Mouse (Mus musculus) natural killer cell, adult 2 months (primary cell): ENCODE results near the gene Sugct.

Source experiments
- DNase-seq, 2 experiments: peaks; one replicate each; pipeline ENCODE4 v3.0.0; 2022; ENCODE audit warnings: low spot score in 2 of 2

Gene Sugct

DNA sequence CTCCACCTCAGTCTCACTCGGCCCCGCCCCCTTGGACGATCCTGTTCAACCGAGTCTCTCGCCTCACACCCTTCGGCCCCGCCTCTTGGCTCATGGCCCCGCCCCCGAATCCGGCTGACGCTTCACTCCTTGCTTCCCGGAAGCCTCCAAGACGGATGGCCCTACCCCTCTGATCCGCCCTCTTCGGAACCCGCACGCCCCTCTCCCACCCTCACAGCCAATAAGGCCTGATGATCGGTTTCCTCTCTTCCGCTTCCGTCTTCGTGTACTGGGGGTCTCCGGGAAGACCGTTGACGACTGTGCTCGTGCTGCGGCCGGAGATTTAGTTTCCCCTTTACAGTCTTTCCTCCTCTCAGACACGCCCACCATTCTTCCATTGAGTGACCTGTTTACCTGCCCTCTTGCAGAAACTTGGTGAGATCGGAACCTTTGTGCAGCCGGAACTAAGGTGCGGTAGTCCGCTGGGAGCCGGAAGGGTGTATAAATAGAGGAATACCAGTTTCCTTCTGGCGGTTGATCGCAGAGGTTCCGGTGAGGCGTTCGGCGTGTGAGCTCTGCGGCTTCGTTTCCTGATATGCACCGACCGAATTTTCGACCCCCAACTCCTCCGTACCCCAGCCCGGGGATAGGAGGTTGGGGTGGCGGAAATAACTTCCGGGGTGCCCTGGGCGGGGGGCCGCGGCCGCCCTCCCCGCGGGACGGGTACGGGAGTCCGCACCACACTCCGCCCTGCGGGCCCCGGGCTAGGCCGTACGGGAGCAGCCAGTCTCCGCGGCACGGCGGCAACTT lies at the start of gene Sugct, which contains the start of gene Mplkip:
Sugct (minus strand) TSS at position 643 of the 789 bp plus-strand sequence.
Mplkip (plus strand) TSS at position 282 of the 789 bp plus-strand sequence.
- DNase-seq: peak; percentile 100

- no peak for DNase-seq
These were observed 33.4 kb upstream of the Sugct start for GRCm38 (mm10) chr13:17728798-17729197.

DNA sequence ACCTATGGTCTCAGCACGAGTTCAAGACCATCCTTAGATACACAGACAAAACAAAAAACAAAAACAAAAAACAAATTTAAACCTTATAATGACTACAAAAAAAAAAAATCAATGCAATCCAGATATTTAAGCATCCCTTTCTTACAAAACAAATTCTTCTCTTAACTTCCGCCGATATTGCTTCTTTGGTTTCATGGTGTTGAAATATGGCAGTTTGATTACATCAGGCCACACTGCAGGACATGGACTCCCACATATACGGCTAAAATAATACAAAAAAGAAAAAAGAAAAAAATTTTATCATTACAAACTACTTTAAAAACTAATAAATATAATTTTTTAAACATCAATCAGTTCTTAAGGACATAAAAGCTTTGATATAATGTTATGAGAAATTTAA lies 32.6 kb upstream of the Sugct start:
- no peak for DNase-seq

GRCm38 (mm10) chr13:17717357-17717756 lies 22.0 kb upstream of the Sugct start:
- DNase-seq: no peak

DNA sequence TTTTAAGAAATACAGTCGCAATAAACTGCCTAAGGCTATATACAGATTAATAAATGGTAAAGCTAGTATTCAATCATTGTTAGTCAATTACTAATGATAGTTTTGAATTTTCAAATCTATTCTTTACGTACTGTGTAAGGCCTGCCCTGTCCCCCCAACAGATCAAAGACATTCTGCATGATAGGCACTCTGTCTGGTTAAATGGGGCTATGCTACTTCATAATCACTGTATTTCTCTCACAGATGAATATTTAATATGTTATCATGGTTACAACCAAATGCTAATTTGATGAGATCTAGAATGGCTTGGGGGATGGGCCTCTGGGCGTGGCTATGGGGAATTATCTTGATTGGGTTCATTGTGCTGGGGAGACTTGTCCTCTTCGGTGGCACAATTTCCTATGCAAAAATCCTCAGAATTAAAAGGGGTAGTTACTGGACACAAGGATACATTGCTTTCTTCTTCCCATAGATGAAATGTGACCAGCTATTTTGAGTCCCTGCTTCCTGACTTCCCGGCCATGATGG lies 13.5 kb upstream of the Sugct start:
- no peak for DNase-seq

- no peak for DNase-seq
These were observed 10.0 kb upstream of the Sugct start for GRCm38 (mm10) chr13:17705188-17705826.

GRCm38 (mm10) chr13:17702311-17702710 lies 7.0 kb upstream of the Sugct start:
- DNase-seq: no peak

DNA sequence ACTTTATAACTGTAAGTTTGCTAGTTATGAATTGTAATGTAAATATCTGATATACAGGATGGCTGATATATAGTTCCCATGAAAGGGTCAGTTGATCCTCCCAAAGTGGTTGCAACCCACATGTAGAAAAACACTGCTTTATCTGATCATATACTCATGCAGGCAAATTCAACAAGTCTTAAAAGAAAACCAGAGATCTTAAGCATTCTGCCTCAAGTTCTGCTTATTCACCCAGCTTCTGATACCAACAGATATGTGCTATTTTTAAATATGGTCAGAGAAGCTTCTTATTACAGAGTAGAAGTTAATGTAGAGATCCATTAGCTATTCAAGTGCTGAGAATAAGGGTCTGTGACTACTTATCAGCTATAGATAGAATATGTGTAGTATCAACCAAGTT lies 6.0 kb upstream of the Sugct start:
- no peak for DNase-seq

GRCm38 (mm10) chr13:17700090-17700715 lies 4.8 kb upstream of the Sugct start:
- no peak for DNase-seq

- DNase-seq: no peak
These were observed 686 bp upstream of the Sugct start for GRCm38 (mm10) chr13:17695898-17696580.

DNA sequence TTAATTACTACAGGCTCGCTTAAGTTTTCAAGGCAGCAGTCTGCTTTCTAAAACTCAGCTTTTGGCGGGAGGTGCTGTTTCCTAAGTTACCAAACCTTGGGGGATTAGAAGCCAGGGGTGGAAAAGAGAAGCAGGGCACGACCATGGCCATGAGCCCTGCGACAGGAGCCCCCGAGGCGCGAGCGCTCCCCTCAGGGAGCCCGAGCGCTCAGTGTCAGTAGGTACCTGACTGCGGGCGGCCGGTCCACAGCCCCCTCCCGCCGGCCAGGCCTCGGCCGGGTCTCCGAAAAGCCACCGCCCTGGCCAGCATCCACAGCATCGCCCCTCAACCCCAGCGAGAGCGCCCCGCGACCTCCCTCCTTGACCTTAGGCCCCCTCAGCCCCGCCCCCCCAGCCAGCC lies 939 bp downstream of the Sugct start:
- DNase-seq: no peak

GRCm38 (mm10) chr13:17693816-17694215 lies 1.5 kb downstream of the Sugct start:
- no peak for DNase-seq

GRCm38 (mm10) chr13:17691436-17691835 lies 3.9 kb downstream of the Sugct start:
- no peak for DNase-seq

DNA sequence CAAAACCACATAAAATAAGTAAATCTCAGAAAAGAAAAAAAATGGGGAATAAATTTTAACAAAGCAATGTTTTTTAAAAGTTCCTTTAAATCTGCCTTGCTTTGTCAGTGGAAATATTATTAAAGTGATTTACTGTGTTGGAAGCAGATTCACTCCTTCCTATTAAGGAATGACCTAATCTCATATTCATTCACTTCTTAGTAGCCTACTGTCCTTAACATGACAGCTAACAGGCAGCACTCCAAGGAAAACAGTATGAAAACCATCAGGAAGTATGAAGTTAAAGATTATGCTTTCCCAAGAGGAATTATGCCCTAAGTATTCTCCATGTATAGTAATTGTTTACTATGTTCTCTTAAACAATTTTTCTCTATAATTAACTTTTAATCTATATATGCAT lies 4.7 kb downstream of the Sugct start:
- no peak for DNase-seq

DNA sequence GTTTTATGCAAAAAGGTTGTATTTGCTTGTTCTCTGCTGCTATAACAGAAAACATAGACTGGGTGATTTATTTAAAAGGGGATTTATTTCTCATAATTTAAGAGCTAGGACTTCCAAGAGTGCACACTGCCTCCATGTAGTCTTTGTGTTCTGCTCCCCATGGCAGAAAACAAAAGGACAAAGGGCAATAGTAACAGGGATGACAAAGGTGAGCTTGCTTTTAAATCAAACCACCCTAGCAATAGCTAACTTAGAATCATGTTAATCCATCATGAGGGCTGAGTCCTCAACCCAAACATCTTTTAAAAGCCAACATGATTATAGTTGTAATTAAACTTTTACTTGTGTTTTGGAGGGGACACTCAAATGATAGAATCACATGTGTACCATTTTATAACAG lies 5.9 kb downstream of the Sugct start:
- no peak for DNase-seq

DNA sequence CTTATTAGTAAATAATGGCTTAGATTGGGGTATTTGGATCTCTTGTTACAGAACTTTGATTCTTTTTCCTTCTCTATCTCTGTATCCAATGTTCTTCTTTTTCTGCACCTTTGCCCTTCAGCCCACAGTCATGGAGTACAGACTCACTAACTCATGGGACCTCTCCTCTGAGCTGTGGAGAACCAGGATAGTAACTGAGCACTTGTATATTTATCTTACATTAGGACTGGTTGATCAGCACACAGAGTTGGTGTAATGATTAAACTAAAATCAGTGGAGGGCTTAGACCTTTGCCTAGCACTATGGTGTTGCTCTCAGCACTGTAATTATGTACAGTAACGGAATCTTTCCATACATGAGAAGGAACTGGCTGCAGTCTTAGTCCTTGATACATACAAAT lies 24.2 kb downstream of the Sugct start:
- DNase-seq: no peak

GRCm38 (mm10) chr13:17667380-17667779 lies 28.0 kb downstream of the Sugct start:
- no peak for DNase-seq

GRCm38 (mm10) chr13:17642294-17642693 lies 53.1 kb downstream of the Sugct start:
- peak; percentile 25 to 34 for DNase-seq

- no peak for DNase-seq
These were observed 57.3 kb downstream of the Sugct start for GRCm38 (mm10) chr13:17638008-17638407.

- peak; percentile 35 to 55 for DNase-seq
These were observed 68.2 kb downstream of the Sugct start for GRCm38 (mm10) chr13:17627108-17627507.

GRCm38 (mm10) chr13:17624976-17625375 lies 70.4 kb downstream of the Sugct start:
- DNase-seq: no peak

DNA sequence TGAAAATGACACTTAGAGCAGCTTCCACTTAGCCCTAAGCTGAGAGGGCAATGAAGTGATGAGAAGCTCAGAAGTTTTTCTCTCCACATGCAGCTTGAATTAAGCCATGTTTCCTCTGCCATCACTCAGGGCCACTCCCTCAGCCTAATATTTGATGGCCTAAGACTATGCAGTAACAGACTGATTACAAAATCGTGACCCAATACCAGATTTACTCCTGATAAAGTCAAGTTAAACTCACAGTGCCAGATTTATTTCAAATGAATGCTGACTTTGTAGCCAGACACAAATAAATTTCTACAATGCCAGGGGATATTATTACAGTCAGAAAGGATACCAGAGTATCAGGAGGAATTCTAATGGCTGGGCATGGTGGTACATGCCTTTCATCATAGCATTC lies 89.1 kb downstream of the Sugct start:
- DNase-seq: no peak
